Mouse (Mus musculus): Measurements from ENCODE around the gene Asb15.

The Asb15 gene

GRCm38 (mm10) chr6:24564886-24565285 is 36.9 kb downstream of the Asb15 start:
- peak; percentile 11 for DNase-seq (ENCODE audit: inconsistent ontology term)

- no peak for DNase-seq (ENCODE audit: inconsistent ontology term)
Measured at GRCm38 (mm10) chr6:24568963-24569362, 41.0 kb downstream of the Asb15 start.

- no peak for DNase-seq (ENCODE audit: inconsistent ontology term)
Measured at GRCm38 (mm10) chr6:24569711-24570110, 41.8 kb downstream of the Asb15 start.

GRCm38 (mm10) chr6:24570278-24570677 is 42.3 kb downstream of the Asb15 start:
- DNase-seq (ENCODE audit: inconsistent ontology term): no peak

- DNase-seq (ENCODE audit: inconsistent ontology term): no peak
Measured at GRCm38 (mm10) chr6:24571126-24571525, 43.2 kb downstream of the Asb15 start.

GRCm38 (mm10) chr6:24572431-24572830 is 44.5 kb downstream of the Asb15 start:
- no peak for DNase-seq (ENCODE audit: inconsistent ontology term)

- no peak for DNase-seq (ENCODE audit: inconsistent ontology term)
Measured at GRCm38 (mm10) chr6:24573319-24573718, 45.4 kb downstream of the Asb15 start.

- DNase-seq (ENCODE audit: inconsistent ontology term): no peak
Measured at GRCm38 (mm10) chr6:24583456-24583855, 55.5 kb downstream of the Asb15 start.

GRCm38 (mm10) chr6:24585431-24586310 is 57.7 kb downstream of the Asb15 start:
- peak; percentile 80 for DNase-seq (ENCODE audit: inconsistent ontology term)

GRCm38 (mm10) chr6:24586885-24587284 is 58.9 kb downstream of the Asb15 start:
- DNase-seq (ENCODE audit: inconsistent ontology term): peak; percentile 65

- no peak for DNase-seq (ENCODE audit: inconsistent ontology term)
Measured at GRCm38 (mm10) chr6:24590282-24590681, 62.3 kb downstream of the Asb15 start.

GRCm38 (mm10) chr6:24591525-24592218 is 63.7 kb downstream of the Asb15 start:
- no peak for DNase-seq (ENCODE audit: inconsistent ontology term)

- DNase-seq (ENCODE audit: inconsistent ontology term): no peak
Measured at GRCm38 (mm10) chr6:24597500-24597899, 69.6 kb downstream of the Asb15 start, which contains the start of gene Lmod2. Gene Lmod2 (plus strand): TSS chr6:24597762.

GRCm38 (mm10) chr6:24599179-24599578 is 71.2 kb downstream of the Asb15 start:
- no peak for DNase-seq (ENCODE audit: inconsistent ontology term)

- no peak for DNase-seq (ENCODE audit: inconsistent ontology term)
Measured at GRCm38 (mm10) chr6:24599639-24600038, 71.7 kb downstream of the Asb15 start.

GRCm38 (mm10) chr6:24600134-24600533 is 72.2 kb downstream of the Asb15 start:
- no peak for DNase-seq (ENCODE audit: inconsistent ontology term)

GRCm38 (mm10) chr6:24600726-24601125 is 72.8 kb downstream of the Asb15 start:
- DNase-seq (ENCODE audit: inconsistent ontology term): no peak

GRCm38 (mm10) chr6:24601668-24602067 is 73.7 kb downstream of the Asb15 start:
- DNase-seq (ENCODE audit: inconsistent ontology term): no peak

- DNase-seq (ENCODE audit: inconsistent ontology term): no peak
Measured at GRCm38 (mm10) chr6:24602351-24602750, 74.4 kb downstream of the Asb15 start.

GRCm38 (mm10) chr6:24602993-24603392 is 75.0 kb downstream of the Asb15 start:
- DNase-seq (ENCODE audit: inconsistent ontology term): no peak

- no peak for DNase-seq (ENCODE audit: inconsistent ontology term)
Measured at GRCm38 (mm10) chr6:24604289-24604688, 76.3 kb downstream of the Asb15 start.

- DNase-seq (ENCODE audit: inconsistent ontology term): no peak
Measured at GRCm38 (mm10) chr6:24605631-24606030, 77.7 kb downstream of the Asb15 start.

- DNase-seq (ENCODE audit: inconsistent ontology term): no peak
Measured at GRCm38 (mm10) chr6:24606512-24606911, 78.6 kb downstream of the Asb15 start.
